Mouse (Mus musculus): ENCODE results near the gene Cdk2ap2.
"Not testable (repeated sequence)": the region's sequence is repeated elsewhere in the genome, so short reads cannot be mapped to it uniquely, and the experiment has no call there.

DNA sequence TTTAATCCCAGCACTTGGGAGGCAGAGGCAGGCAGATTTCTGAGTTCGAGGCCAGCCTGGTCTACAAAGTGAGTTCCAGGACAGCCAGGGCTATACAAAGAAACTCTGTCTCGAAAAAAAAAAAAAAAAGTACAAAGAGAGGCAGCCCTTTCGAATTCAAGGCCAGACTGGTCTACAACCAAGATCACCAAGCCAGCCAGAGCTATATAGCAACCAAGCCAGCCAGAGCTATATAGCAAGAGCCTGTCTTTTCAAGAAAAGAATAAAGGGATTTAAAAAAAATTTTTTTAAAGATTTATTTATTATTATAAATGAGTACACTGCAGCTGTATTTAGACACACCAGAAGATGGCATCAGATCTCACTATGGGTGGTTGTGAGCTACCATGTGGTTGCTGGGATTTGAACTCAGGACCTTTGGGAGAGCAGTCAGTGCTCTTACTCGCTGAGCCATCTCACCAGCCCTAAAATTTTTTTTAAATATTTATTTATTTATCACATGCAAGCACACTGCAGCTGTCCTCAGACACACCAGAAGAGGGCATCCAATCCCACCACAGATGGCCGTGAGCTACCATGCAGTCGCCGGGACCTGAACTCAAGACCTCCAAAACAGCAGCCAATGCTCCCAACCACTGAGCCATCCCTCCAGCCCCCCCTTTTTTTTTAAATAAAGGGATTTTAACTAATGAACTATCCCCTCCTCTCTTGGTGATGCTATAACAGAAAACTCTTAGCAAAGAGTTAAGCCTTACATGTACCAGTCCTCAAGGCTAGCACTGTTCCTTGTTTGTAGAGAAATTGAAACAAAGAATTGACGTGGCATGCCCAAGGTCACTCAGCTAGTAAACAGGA lies 36.7 kb upstream of the Cdk2ap2 start:
- TF ChIP-seq CTCF (IDR thresholded peaks at IDR 0.05; ENCODE audit: low read depth, low read length); POLR2A (IDR thresholded peaks at IDR 0.05; ENCODE audit: insufficient read depth, low read length): not testable (repeated sequence)

Data from ES-Bruce4 (cell line).